Mouse (Mus musculus): Measurements from ENCODE around the gene Tdrd12. TPM values are rescaled to one million over a fixed set of nuclear protein-coding genes. Genes with fewer than 3 reads are reported as not detected.

Tdrd12 gene
- polyA plus RNA-seq, 1 experiment from 2014 or later = 1.2 TPM

Other genes with a start within 250 kb of the Tdrd12 start
- 14.8 and 14.9 TPM in 2 replicates for gene Gpatch1, start 219.3 kb downstream of the Tdrd12 start, polyA plus RNA-seq (2015; fragmentation: Nextera tagmentation; extraction: Ambion mirVana)
- 73.2 and 74.7 TPM in 2 replicates for gene Rhpn2, start 203.6 kb downstream of the Tdrd12 start, polyA plus RNA-seq (2015; fragmentation: Nextera tagmentation; extraction: Ambion mirVana)
- gene Faap24, start 140.9 kb downstream of the Tdrd12 start, polyA plus RNA-seq (2015; fragmentation: Nextera tagmentation; extraction: Ambion mirVana) = 22.0 and 22.7 TPM in 2 replicates
- 43.2 and 45.8 TPM in 2 replicates for gene Cep89, start 140.7 kb downstream of the Tdrd12 start, polyA plus RNA-seq (2015; fragmentation: Nextera tagmentation; extraction: Ambion mirVana)
- 65.1 and 69.8 TPM in 2 replicates for gene Slc7a9, start 88.9 kb downstream of the Tdrd12 start, polyA plus RNA-seq (2015; fragmentation: Nextera tagmentation; extraction: Ambion mirVana)
- 122 and 129 TPM in 2 replicates for gene Nudt19, start 18.6 kb upstream of the Tdrd12 start, polyA plus RNA-seq (2015; fragmentation: Nextera tagmentation; extraction: Ambion mirVana)
- gene Rgs9bp, start 47.8 kb upstream of the Tdrd12 start, polyA plus RNA-seq (2015; fragmentation: Nextera tagmentation; extraction: Ambion mirVana) = 0.06 and 0.09 TPM in 2 replicates
- 34.6 and 38.0 TPM in 2 replicates for gene Ankrd27, start 48.5 kb upstream of the Tdrd12 start, polyA plus RNA-seq (2015; fragmentation: Nextera tagmentation; extraction: Ambion mirVana)
- 193 and 197 TPM in 2 replicates for gene Pdcd5, start 109.8 kb upstream of the Tdrd12 start, polyA plus RNA-seq (2015; fragmentation: Nextera tagmentation; extraction: Ambion mirVana)
- 15.6 and 17.5 TPM in 2 replicates for gene Dpy19l3, start 216.7 kb upstream of the Tdrd12 start, polyA plus RNA-seq (2015; fragmentation: Nextera tagmentation; extraction: Ambion mirVana)

Measured in intestine, embryonic 15.5 days (tissue).